Mouse (Mus musculus) embryo, embryonic 11.5 days (tissue): ENCODE data around the gene Cap2.

Experiments
- DNase-seq: peaks from one replicate; pipeline ENCODE4 v3.0.0-alpha.2; 2012; ENCODE audit warnings: low read depth, low spot score

The Cap2 gene

GRCm38 (mm10) chr13:46695296-46695908, 193.8 kb downstream of the Cap2 start:
- DNase-seq: no peak

- DNase-seq: no peak
These were observed 194.3 kb downstream of the Cap2 start for GRCm38 (mm10) chr13:46695932-46696331.

- no peak for DNase-seq
These were observed 195.1 kb downstream of the Cap2 start for GRCm38 (mm10) chr13:46696788-46697187.

- DNase-seq: no peak
These were observed 197.7 kb downstream of the Cap2 start for GRCm38 (mm10) chr13:46699372-46699771.
